Mouse (Mus musculus) cortical plate, adult 2 months (tissue): ENCODE measurements around the gene Psmd11. TPM values are rescaled to one million over a fixed set of nuclear protein-coding genes. Genes with fewer than 3 reads are reported as not detected.

ENCODE experiments used
- H3K27ac ChIP-seq: fragments of 200-500 bp; 2 replicates; pipeline ENCODE4 v1.5.1; 2012; ENCODE audit warnings: low read length, control low read depth, inconsistent platforms; ENCODE audit not compliant: insufficient read depth
- H3K4me1 ChIP-seq: fragments of 200-500 bp; 2 replicates; pipeline ENCODE4 v1.6.1; 2011; ENCODE audit warnings: low read length; ENCODE audit not compliant: control insufficient read depth, insufficient read depth
- H3K4me3 ChIP-seq: fragments of 200-500 bp; 2 replicates; pipeline ENCODE4 v1.5.1; 2011; ENCODE audit warnings: mild to moderate bottlenecking, low read length, control low read depth; ENCODE audit not compliant: insufficient read depth
- CTCF ChIP-seq: fragments of 200-500 bp; IDR thresholded peaks from 2 replicates; pipeline ENCODE4 v1.5.1; 2011; ENCODE audit warnings: mild to moderate bottlenecking, control low read depth, low read length; ENCODE audit not compliant: insufficient read depth; ENCODE audit errors: extremely low read depth
- POLR2A ChIP-seq: fragments of 200-500 bp; IDR thresholded peaks from 2 replicates; pipeline ENCODE4 v1.6.1; 2011; ENCODE audit warnings: mild to moderate bottlenecking, low read length, control low read depth; ENCODE audit not compliant: insufficient read depth; ENCODE audit errors: extremely low read depth
- polyA plus RNA-seq: library from polyadenylated mRNA; depleted of rRNA; stranded (reverse); fragments of >200 nt; gene quantifications from 2 replicates; pipeline ENCODE4 v1.2.3, GENCODE M21; 2012

Gene Psmd11
- polyA plus RNA-seq, 1 experiment: 67.0 TPM

DNA sequence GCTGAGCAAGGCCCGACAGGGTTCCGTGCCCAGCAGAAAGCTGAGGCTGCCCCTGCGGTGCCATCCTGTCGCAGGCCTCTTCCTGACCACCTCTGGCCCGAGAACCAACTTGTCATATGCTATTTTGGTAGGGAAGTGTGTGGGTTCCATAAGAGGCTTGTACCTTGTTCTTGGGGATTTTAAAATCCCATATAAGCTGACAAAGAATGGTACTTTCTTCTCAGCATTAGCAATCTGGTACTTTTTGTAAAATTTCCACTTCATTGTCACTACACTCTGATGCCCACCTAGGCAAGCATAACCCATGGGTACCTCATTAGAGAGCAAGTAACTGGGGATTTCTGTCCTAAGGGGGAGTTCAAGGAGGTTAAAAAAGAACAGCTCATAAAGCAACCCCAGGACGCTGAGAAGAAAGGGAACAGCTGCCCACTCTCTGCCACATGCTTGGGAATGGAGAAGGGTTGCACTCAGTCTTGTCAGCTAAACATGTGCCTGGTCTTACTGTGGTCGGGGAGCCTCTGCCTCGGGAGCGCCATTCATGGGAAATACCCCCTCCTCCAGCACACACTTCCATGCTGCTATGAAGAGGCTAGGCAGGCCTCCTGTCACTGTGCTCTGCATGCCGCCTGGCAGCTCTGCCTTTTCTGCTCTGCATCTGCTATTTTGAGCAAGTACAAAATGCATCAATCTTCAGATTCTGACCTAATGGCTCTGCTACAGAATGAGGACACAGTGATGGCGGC lies 70.1 kb downstream of the Psmd11 start:
- peaks cover 22% of the 10 kb centered on the region for H3K4me1 ChIP-seq
- H3K4me3 ChIP-seq: no peak overlapping the region
- TF ChIP-seq CTCF (no peak), POLR2A (no peak)
- peak overlapping the region; percentile 63 for H3K27ac ChIP-seq

DNA sequence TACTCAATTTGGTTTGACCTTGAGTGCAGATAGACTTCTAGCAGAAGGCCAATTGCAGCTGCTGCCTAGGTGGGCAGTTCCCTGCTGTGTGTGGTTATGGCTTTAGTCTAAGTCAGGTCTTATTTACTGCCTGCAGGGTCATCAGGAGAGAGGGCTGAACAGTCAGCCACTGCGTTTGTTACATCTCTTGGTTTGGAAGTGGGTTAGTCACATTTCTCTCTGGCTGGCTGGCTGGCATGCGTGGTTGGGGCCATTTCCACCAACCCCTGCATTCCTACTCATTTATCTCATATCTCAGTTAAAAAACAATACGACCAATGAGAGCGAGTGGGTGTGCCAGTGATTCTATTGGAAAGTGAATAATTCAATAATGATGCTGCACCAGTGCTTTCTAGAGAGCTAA lies 71.1 kb downstream of the Psmd11 start:
- peak overlapping the region; percentile 69; the same call in 1 of the 2 replicates for H3K27ac ChIP-seq
- TF ChIP-seq CTCF: no peak
- TF ChIP-seq POLR2A: no peak
- H3K4me3 ChIP-seq: no peak overlapping the region
- H3K4me1 ChIP-seq: peaks cover 27% of the 10 kb centered on the region

DNA sequence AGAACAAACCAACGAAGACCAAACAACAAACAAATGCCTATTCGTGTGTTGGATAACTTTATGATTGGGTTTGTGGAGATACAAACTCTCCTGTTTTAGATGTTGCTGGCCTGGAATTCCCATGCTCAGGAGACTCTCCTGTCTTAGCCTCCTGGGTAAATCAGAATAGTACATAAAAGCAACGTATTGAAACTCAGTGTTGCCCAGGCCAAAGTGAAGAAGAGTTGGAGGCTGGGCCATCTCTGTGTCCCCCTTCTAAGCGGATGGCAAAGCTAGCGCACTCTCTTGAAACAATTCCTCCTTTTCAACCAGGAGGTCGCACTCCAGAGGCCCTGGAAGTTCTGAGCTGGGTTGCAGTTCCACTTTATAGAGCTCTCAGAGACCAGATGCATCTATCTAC lies 74.9 kb downstream of the Psmd11 start:
- TF ChIP-seq POLR2A: no peak
- TF ChIP-seq CTCF: no peak
- no peak overlapping the region for H3K4me3 ChIP-seq
- H3K27ac ChIP-seq: peak overlapping the region; percentile 89
- H3K4me1 ChIP-seq: peaks cover 21% of the 10 kb centered on the region

GRCm38 (mm10) chr11:80503726-80504452 lies 75.5 kb downstream of the Psmd11 start:
- Histone ChIP-seq H3K4me3 (no peak overlapping the region), H3K27ac (peak overlapping the region; percentile 89), H3K4me1 (peaks cover 21% of the 10 kb centered on the region)
- TF ChIP-seq POLR2A: peak; percentile 65; the same call in 1 of the 2 replicates
- TF ChIP-seq CTCF: no peak

- TF ChIP-seq POLR2A: no peak
- no peak for TF ChIP-seq CTCF
- Histone ChIP-seq H3K4me1 (peaks cover 20% of the 10 kb centered on the region), H3K27ac (peak overlapping the region; percentile 55), H3K4me3 (no peak overlapping the region)
These were observed 76.3 kb downstream of the Psmd11 start for GRCm38 (mm10) chr11:80504519-80505385.

GRCm38 (mm10) chr11:80505581-80505980 lies 77.2 kb downstream of the Psmd11 start:
- no peak for TF ChIP-seq CTCF
- no peak for TF ChIP-seq POLR2A
- peaks cover 20% of the 10 kb centered on the region for H3K4me1 ChIP-seq
- H3K27ac ChIP-seq: peak overlapping the region; percentile 55
- H3K4me3 ChIP-seq: no peak overlapping the region

GRCm38 (mm10) chr11:80506483-80506882 lies 78.1 kb downstream of the Psmd11 start:
- TF ChIP-seq CTCF: no peak
- no peak for TF ChIP-seq POLR2A
- Histone ChIP-seq H3K4me3 (no peak overlapping the region), H3K27ac (no peak overlapping the region), H3K4me1 (peaks cover 20% of the 10 kb centered on the region)

DNA sequence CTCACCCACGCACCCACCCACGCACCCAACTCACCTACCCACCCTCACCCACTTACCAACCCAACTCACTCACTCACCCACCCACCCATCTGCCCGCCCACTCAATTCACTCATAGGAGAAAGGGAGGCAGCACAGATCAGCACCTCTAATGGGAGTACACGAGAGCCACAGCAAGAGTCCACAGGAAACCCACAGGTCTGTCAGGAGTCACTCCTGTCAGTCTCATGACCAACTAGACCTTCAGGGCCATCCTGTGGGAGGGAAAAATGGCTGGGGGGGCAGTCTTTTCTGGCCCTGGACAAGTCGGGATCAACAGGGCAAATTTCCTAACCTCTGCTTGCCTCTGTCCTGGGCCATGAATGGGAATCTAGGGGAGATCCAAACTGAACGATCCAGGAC lies 79.4 kb downstream of the Psmd11 start:
- 0 out of 2 replicates have a peak overlapping the region, but pooled peaks have one; percentile 37 for H3K27ac ChIP-seq
- TF ChIP-seq CTCF: no peak
- peaks cover 20% of the 10 kb centered on the region for H3K4me1 ChIP-seq
- no peak overlapping the region for H3K4me3 ChIP-seq

DNA sequence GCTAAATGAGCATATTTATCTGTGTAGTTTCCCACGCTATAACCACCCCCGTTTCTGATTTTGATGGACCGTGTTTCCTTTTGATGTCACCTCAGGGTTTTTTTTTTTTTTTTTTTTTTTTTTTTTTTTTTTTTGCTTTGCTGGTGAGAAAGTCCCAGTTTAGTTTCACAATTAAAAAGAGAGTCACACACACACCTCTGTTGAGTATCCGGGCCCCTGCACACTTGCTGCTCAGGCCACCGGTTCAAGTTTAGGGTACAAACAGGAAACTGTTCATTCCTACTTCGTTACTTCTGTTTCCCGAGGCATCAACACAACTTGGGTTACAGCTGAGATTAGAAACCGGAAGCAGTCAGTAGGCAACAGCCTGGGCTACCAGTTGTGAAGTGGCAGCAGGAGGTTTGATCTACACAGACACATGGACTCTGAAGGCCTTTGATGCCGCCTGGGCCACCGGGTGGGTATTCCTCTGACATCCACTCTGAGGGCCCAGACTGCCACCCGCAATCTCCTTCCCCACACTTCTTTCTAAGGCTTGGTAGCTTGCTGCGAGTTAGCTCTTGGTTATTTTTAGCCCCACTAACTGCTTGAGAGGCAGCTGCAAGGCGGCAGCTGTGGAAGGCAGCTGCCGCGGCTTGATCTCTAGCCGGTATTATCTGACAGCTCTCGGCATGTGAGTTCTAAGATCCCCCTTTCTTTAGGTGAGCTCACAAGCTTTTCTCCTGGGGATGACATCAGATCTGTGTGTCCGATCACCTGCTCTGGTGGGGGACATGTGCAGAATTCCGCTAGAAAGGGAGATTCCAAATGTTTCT lies 80.2 kb downstream of the Psmd11 start:
- Histone ChIP-seq H3K27ac (peak overlapping the region; percentile 83), H3K4me3 (no peak overlapping the region), H3K4me1 (peaks cover 20% of the 10 kb centered on the region)
- TF ChIP-seq POLR2A (0 out of 2 replicates have a peak, but pooled peaks have one; percentile 14), CTCF (no peak)

GRCm38 (mm10) chr11:80509176-80509506 lies 80.7 kb downstream of the Psmd11 start:
- Histone ChIP-seq H3K4me1 (peaks cover 17% of the 10 kb centered on the region), H3K4me3 (no peak overlapping the region), H3K27ac (peak overlapping the region; percentile 83)
- TF ChIP-seq POLR2A (no peak), CTCF (no peak)
